Mouse (Mus musculus): ENCODE results near the gene Btnl4. TPM values are rescaled to one million over a fixed set of nuclear protein-coding genes. Genes with fewer than 3 reads are reported as not detected.
"Not testable (repeated sequence)": the region's sequence is repeated elsewhere in the genome, so short reads cannot be mapped to it uniquely, and the experiment has no call there.

Btnl4 gene
- polyA plus RNA-seq (2012; rRNA removed) = 0.04 TPM in 1 of 2 replicates, not detected in the other

- DNase-seq (ENCODE audit: low spot score) = not testable (repeated sequence)
Measured at GRCm38 (mm10) chr17:34477238-34478013, at the start of gene Btnl4. Gene Btnl4 (minus strand): TSS chr17:34477318.

DNA sequence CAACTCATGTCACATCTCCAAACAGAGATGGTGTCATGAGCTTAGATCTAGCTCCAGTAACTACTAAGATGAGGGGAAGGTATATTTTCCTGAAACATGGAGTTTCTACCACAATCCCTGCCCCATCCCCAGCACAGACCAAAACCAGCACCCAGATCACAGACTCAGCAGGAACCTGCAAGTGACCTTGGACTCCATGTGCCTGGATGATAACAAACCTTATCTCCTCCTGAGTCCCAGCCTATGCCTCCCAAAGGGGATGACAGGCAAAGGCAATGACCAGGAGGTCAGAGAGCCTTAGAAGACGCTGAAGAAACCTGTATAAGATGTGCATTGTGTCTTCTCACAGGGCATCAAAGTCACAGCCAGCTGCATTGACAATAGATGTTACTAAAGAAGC lies 41.9 kb upstream of the Btnl4 start:
- DNase-seq (ENCODE audit: low spot score) = no peak

DNA sequence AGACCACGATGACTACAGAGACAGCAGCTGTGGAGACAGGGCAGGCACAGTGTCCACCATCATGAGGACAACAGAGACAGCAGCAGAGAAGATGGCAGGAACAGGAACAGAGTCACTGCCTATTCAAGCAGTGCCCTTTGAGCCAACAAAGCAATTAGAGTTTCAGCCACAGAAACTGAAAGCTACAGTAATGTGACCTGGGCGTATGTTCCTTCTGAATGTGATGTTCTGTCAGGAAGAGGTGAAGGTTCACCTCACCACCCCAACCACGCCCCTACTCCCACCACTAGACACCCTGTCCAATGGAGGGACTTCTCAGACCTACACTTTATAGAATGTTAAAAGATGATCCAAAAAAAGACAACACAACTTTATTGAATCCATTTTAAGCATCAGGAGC lies 41.5 kb upstream of the Btnl4 start:
- not testable (repeated sequence) for DNase-seq (ENCODE audit: low spot score)

DNA sequence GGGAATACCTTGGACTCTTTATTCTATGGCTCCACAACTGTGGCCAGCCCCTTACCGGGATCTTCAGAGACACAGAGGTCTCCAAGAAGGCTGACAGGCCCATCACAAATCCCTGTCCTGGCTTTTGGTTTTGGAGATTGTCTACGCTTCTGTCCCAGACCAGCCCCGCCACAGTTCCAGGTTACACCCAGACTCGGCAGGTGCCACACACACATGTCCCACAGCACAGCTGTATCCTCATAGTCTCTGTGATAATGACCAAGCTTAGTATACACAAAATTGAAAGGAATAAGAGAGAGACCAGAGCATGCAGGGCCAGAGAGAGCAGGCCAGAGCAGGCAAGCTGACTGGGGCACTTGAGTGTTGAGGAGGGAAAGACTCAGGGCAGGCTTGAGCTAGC lies 40.7 kb upstream of the Btnl4 start:
- no peak for DNase-seq (ENCODE audit: low spot score)

- no peak for DNase-seq (ENCODE audit: low spot score)
Measured at GRCm38 (mm10) chr17:34517252-34517651, 40.1 kb upstream of the Btnl4 start, which contains the start of gene Btnl6. Gene Btnl6 (minus strand): TSS chr17:34517352.

DNA sequence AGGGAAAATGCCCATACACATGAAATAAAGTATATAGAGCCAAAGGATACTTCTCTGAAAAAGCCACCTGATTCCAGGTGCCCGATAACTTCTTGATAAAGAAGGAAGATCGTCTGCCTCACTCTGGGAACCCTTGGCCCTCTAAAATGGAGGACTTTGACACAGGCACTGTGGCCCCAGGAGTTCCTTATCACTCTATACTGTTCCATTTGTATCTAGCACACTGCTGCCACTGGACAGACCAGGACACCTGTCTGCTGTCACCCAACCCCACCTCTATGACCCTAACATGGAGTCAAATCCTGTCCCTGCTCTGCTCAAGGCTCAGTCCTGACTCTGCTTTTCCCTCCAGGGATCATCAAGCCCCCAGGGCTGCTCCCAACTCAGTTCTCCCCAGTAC lies 39.4 kb upstream of the Btnl4 start:
- DNase-seq (ENCODE audit: low spot score) = no peak

DNA sequence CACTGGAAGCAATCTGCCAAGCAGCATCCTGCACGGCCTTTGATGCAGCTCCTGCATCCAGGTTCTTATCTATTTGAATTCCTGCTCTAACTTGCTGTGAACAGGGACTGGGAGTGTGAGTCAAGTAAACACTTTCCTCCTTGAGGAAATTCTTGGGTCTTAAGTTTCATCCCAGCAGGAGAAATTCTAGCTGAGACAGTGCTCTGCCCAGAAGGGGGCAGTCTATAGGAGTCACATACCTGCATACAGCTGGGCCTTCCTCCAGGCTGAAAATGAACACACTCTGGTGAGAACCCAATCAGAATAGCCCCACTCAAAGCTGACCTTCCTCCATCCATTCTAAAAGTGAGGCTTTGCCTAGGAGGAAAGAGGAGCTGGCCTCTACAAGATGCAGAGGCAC lies 34.6 kb upstream of the Btnl4 start:
- not testable (repeated sequence) for DNase-seq (ENCODE audit: low spot score)

DNA sequence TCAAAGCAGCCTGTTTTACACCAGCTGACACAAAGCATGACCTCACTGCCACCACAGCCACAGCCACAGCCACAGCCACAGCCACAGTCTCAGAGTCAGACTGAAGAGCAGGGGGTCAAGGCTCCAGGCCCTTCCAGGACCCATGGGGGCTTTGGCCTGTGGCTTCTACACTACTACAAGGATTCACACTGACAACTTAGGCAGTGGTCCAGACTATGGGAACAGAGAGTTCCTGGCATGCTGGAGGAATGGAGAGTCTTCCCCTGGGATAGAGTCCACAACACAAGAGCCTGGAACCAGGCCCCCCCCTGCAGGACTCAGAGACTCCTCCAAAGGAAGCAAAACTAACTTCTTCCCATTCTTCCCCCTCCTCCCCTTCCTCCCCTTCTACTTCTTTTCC lies 30.5 kb upstream of the Btnl4 start:
- no peak for DNase-seq (ENCODE audit: low spot score)

GRCm38 (mm10) chr17:34497726-34498125 lies 20.6 kb upstream of the Btnl4 start:
- DNase-seq (ENCODE audit: low spot score) = not testable (repeated sequence)

DNA sequence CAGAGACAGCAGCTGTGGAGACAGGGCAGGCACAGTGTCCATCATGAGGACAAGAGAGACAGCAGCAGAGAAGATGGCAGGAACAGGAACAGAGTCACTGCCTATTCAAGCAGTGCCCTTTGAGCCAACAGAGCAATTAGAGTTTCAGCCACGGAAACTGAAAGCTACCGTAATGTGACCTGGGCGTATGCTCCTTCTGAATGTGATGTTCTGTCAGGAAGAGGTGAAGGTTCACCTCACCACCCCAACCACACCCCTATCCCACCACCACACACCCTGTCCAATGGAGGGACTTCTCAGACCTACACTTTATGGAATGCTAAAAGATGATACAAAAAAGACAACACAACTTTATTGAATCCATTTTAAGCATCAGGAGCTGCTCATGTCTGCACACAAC lies 20.2 kb upstream of the Btnl4 start:
- not testable (repeated sequence) for DNase-seq (ENCODE audit: low spot score)

- DNase-seq (ENCODE audit: low spot score) = no peak
Measured at GRCm38 (mm10) chr17:34496539-34496938, 19.4 kb upstream of the Btnl4 start.

GRCm38 (mm10) chr17:34495156-34495555 lies 18.0 kb upstream of the Btnl4 start:
- not testable (repeated sequence) for DNase-seq (ENCODE audit: low spot score)

DNA sequence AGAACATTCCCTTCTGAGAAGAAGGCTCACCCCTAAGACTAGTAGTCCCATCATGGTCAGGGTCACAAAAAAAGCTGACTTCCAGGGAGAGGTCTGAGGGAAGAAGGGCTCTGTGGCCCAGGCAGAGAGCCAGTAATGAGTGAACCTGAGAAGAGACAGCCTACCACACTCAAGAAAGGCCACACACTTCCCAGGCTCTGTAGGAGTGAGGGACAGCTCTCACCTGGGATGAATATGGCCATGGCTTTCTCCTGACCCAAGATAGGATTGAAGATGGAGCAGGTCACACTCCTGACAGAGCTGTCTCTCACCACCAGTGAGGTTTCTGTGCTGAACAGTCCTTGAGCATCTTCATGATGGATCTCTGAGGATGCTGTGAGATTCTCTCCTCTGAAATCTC lies 15.7 kb upstream of the Btnl4 start:
- DNase-seq (ENCODE audit: low spot score) = no peak

DNA sequence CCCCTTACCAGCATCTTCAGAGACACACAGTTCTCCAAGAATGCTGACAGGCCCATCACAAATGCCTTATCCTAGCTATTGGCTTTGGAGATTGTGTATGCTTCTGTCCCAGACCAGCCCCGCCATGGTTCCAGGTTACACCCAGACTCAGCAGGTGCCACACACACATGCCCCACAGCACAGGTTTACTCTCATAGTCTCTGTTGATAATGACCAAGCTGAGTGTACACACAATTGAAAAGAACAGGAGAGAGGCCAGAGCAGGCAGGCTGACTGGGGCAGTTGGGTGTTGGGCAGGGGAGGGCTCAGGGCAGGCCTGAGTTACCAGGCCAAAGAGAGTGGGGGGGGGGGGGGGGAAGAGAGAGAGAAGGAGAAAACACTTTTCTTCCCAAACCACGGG lies 691 bp downstream of the Btnl4 start:
- no peak for DNase-seq (ENCODE audit: low spot score)

DNA sequence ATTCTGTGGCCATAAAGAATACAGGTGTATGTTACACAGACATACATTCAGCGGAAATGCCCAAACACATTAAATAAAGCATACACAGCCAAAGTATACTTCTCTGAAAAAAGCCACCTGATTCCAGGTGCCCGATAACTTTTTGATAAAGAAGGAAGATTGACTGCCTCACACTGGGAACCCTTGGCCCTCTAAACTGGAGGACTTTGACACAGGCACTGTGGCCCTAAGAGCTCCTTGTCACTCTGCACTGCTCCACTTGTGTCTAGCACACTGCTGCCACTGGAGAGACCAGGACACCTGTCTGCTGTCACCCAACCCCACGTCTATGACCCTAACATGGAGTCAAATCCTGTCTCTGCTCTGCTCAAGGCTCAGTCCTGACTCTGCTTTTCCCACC lies 2.1 kb downstream of the Btnl4 start:
- no peak for DNase-seq (ENCODE audit: low spot score)

DNA sequence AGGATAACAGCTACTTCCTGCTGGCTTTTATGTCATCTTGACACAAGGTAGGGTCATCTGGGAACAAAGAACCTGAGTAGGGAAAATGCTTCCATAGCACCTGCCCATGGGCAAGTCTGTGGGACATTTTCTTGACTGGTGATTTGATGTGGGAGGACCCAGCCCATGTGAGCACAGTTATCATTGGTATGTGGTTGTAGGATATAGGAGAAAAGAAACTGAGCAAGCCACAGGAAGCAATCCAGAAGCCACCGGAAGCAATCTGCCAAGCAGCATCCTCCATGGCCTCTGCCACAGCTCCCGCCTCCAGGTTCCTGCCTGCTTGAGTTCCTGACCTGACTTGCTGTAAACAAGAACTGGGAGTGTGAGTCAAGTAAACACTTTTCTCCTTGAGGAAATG lies 6.6 kb downstream of the Btnl4 start:
- no peak for DNase-seq (ENCODE audit: low spot score)

GRCm38 (mm10) chr17:34465906-34466305 lies 11.2 kb downstream of the Btnl4 start:
- DNase-seq (ENCODE audit: low spot score) = not testable (repeated sequence)

DNA sequence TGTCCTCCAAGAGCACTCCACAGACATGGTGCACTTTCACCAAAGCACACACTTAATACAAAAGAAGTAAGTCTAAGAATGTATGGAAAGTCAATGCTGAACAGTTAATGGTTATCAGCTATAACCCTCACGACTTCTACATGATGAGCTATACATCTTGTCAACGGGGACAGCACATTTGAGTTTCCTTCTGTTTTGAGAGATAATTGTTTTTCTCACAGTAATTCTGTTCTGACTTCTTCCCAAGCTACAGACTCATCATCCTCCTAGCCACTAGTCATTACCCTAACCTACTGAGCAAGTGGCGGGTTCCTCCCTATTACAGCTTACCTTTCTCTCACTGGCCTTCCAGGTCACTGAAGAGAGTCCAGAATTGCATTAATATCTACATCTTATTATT lies 17.9 kb downstream of the Btnl4 start:
- DNase-seq (ENCODE audit: low spot score) = no peak

GRCm38 (mm10) chr17:34457668-34458067 lies 19.4 kb downstream of the Btnl4 start:
- DNase-seq (ENCODE audit: low spot score) = no peak

DNA sequence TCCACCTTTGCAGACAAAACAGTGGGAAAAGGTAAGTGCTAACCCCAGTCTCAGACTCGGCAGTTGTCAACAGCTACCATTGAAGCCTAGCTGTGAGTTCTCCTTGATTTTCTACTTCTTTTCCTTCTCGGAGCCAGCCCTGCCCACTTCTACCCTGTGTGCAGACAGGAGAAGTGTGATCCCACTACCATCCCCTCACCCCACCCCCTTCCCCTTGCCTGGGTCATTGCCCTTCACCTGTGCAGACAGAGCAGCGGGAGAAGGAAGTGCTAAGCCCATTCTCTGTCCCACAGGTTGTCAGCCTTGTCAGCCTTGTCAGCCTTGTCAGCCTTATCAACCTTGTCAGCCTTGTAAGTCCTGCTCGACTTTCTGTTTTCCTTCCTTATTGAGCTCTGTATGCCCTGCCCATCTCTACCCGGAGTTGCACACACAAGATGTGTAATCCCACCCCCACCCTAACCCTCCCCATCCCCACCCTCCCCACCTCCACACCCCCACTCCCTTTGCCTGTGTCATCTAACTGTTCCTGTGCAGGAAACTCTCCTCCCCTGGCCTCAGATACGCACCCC lies 28.6 kb downstream of the Btnl4 start:
- no peak for DNase-seq (ENCODE audit: low spot score)

GRCm38 (mm10) chr17:34441990-34442389 lies 35.1 kb downstream of the Btnl4 start:
- no peak for DNase-seq (ENCODE audit: low spot score)

DNA sequence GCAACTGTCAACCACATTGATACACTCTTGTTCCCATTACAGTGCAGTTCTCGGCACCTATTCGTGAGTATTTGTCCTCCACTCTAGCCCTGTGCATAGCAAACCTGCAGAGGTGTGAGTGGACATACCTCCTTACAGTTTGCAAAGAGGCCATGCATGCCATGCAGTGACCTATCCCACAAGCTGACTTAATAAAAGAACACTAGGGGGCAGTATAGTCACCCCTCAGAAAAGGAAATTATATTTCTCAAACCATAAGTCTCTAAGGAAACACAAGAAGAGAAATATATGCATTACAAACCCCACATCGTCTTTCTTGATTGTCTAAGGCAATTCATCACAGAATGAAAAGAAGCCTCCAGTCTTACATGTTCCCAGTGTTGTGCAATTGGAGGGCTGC lies 37.3 kb downstream of the Btnl4 start:
- DNase-seq (ENCODE audit: low spot score) = no peak

DNA sequence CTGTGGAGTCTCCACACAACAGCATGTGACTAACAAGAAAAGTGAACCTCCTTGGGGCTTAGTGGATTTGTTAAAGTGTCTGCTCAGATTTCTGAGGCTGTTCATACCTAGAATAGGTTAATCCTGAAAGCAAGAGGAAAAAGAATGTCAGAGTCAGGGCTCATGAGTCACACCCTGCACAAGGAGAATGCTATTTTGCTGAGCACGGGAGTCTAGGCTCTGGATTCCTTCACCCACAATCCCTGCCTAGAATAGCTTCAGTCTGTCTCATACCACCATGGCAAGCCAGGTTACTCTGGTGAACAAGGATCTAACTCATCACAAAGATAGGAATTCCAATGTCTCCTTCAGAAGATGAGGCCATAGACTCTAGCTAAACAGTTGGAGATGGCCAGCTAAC lies 38.5 kb downstream of the Btnl4 start:
- DNase-seq (ENCODE audit: low spot score) = no peak

DNA sequence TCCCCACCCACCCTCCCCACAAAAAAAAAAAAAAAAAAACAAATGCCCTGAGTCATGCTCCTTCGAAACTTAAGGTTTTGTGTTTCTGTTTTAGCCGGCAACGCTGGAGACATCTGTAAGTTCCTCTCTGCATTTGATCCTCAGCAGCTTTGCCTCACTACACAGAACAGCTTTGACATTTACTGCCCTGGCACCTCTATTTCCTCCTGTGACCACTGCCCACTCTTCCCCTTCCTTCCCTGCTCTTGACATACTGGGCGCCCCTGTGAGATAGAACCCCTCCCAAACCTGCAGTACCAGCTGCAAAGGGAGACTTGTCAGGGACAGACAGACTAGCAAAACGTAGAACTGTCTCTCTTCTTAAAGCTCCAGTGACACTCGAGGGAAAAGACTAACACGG lies 39.5 kb downstream of the Btnl4 start:
- DNase-seq (ENCODE audit: low spot score) = no peak
